Mouse (Mus musculus) adipocyte (in vitro differentiated cells): ENCODE measurements around the gene Olfr629.
"Not testable (repeated sequence)": the region's sequence is repeated elsewhere in the genome, so short reads cannot be mapped to it uniquely, and the experiment has no call there.

Experiments
- DNase-seq: peaks from one replicate; pipeline ENCODE4 v3.0.0-alpha.2; 2016; ENCODE audit warnings: low spot score

Gene Olfr629

GRCm38 (mm10) chr7:103744843-103745242 is at the start of gene Olfr629:
Olfr629 (minus strand) TSS chr7:103744943.
- no peak for DNase-seq

GRCm38 (mm10) chr7:103792669-103793388 is 48.1 kb upstream of the Olfr629 start:
- DNase-seq: no peak

- no peak for DNase-seq
Measured at GRCm38 (mm10) chr7:103791721-103792120, 47.0 kb upstream of the Olfr629 start, which contains the start of gene Olfr67. Olfr67 (minus strand) TSS chr7:103791821.

GRCm38 (mm10) chr7:103779598-103779997 is 34.9 kb upstream of the Olfr629 start, which contains the start of gene Olfr68:
Olfr68 (minus strand) TSS chr7:103779698.
- no peak for DNase-seq

GRCm38 (mm10) chr7:103777652-103778051 is 32.9 kb upstream of the Olfr629 start:
- not testable (repeated sequence) for DNase-seq

GRCm38 (mm10) chr7:103771494-103771893 is 26.8 kb upstream of the Olfr629 start, which contains the start of gene Olfr69:
Olfr69 (minus strand) TSS chr7:103771594.
- DNase-seq: no peak

GRCm38 (mm10) chr7:103767687-103768086 is 22.9 kb upstream of the Olfr629 start:
- not testable (repeated sequence) for DNase-seq

- not testable (repeated sequence) for DNase-seq
Measured at GRCm38 (mm10) chr7:103762212-103762611, 17.5 kb upstream of the Olfr629 start.

GRCm38 (mm10) chr7:103757233-103757632 is 12.5 kb upstream of the Olfr629 start, which contains the start of gene Olfr630:
Olfr630 (minus strand) TSS chr7:103757333.
- no peak for DNase-seq

- DNase-seq: no peak
Measured at GRCm38 (mm10) chr7:103730074-103730473, 14.7 kb downstream of the Olfr629 start, which contains the start of gene Olfr628. Olfr628 (plus strand) TSS chr7:103730374.

GRCm38 (mm10) chr7:103716398-103716797 is 28.3 kb downstream of the Olfr629 start:
- not testable (repeated sequence) for DNase-seq

- no peak for DNase-seq
Measured at GRCm38 (mm10) chr7:103714371-103714770, 30.4 kb downstream of the Olfr629 start, which contains the start of gene Olfr243. Olfr243 (plus strand) TSS chr7:103714671.

- DNase-seq: no peak
Measured at GRCm38 (mm10) chr7:103712024-103712423, 32.7 kb downstream of the Olfr629 start.

GRCm38 (mm10) chr7:103699469-103699868 is 45.3 kb downstream of the Olfr629 start:
- DNase-seq: no peak
